Mouse (Mus musculus) hindbrain, embryonic 10.5 days (tissue): ENCODE measurements at regions not wholly inside any gene's neighbourhood (a gene's known extent, or its start where the extent isn't known, plus 50 kb on each side); places are given as distances from the start of the nearest gene placed in this dataset.

Experiments used
- DNase-seq: peaks from one replicate; pipeline ENCODE4 v3.0.0-alpha.2; 2017; ENCODE audit warnings: low spot score
- H3K27ac ChIP-seq: fragments of 300-500 bp; sonication (generic); 2 replicates; pipeline ENCODE4 v1.5.1; 2016; ENCODE audit warnings: mild to moderate bottlenecking, moderate library complexity
- H3K27me3 ChIP-seq: fragments of 300-500 bp; sonication (generic); 2 replicates; pipeline ENCODE4 v1.6.1; 2016; ENCODE audit warnings: mild to moderate bottlenecking; ENCODE audit not compliant: poor library complexity, insufficient read depth, severe bottlenecking
- H3K36me3 ChIP-seq: fragments of 300-500 bp; sonication (generic); 2 replicates; pipeline ENCODE4 v1.6.1; 2016; ENCODE audit warnings: mild to moderate bottlenecking, moderate library complexity
- H3K4me1 ChIP-seq: fragments of 300-500 bp; sonication (generic); replicated peaks from 2 replicates; pipeline ENCODE4 v1.6.1; 2016; ENCODE audit warnings: mild to moderate bottlenecking
- H3K4me3 ChIP-seq: fragments of 300-500 bp; sonication (generic); 2 replicates; pipeline ENCODE4 v1.5.1; 2016; ENCODE audit warnings: mild to moderate bottlenecking, moderate library complexity
- H3K9me3 ChIP-seq: fragments of 300-500 bp; sonication (generic); 2 replicates; pipeline ENCODE4 v1.6.1; 2016; ENCODE audit warnings: mild to moderate bottlenecking, moderate library complexity
- WGBS: fragments of 180-500 bp; shearing (Covaris S2); methylation state at CpG from one replicate; pipeline ENCODE4 v1.1.7; 2016; 5-methylcytosine and 5-hydroxymethylcytosine counted together

DNA sequence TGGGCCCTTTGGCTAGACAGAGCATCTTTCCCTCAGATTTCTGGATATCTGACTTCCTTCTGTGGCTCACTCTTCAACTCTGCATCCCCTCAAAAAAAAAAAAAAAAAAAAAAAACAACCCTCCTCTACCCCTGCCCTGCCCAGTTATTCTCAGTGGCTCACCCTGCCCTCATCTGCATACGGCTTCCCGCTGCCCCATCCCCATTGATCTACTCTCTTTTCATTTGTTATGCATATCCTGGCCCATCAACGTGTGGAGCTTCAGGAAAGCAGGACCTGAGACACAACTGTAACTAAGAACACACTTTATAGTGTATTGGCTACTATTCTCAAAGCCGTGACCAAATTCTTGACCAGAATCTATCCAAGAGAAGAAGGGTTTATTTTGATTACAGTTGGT, 161.5 kb downstream of the Unc5cl start:
- no peak for DNase-seq
- H3K27me3 ChIP-seq, result no peaks in the 10 kb centered on the region
- H3K36me3 ChIP-seq, result no peaks in the 10 kb centered on the region
- peaks cover 24% of the 10 kb centered on the region for H3K4me1 ChIP-seq
- H3K9me3 ChIP-seq, result peaks cover 9% of the 10 kb centered on the region
- 23% methylated on average over 4 of the region's 4 CpGs for WGBS
- H3K27ac ChIP-seq, result no peak overlapping the region
- no peak overlapping the region for H3K4me3 ChIP-seq

GRCm38 (mm10) chr17:48620896-48621295, 166.2 kb downstream of the Unc5cl start:
- 67% methylated on average over 2 of the region's 2 CpGs for WGBS
- 0 out of 2 replicates have a peak, but pooled peaks cover 8% of the 10 kb centered on the region for H3K4me1 ChIP-seq
- H3K27ac ChIP-seq, result no peak overlapping the region
- DNase-seq, result no peak
- no peaks in the 10 kb centered on the region for H3K27me3 ChIP-seq
- no peak overlapping the region for H3K4me3 ChIP-seq
- no peaks in the 10 kb centered on the region for H3K36me3 ChIP-seq
- peaks cover 9% of the 10 kb centered on the region for H3K9me3 ChIP-seq

DNA sequence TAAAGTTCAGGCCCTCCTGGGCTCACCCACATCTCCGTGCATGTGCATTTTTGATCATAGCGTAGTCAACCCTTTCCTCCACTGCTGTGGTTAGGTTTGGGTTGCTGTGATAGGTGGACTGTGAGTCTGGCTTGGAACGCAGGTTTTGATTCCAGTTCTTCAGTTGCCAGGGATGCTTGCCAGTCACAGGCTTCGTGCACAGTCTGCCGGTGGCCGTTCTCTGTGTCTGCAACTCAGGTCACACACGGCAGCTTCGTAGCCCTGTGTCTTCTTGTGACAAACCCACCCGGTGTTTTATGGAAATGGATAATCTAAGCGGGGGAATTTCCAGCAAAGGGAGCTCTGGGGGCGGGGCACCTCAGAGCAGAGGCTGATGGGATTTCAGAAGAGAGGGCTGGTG, 167.0 kb downstream of the Unc5cl start:
- Histone ChIP-seq H3K27ac (no peak overlapping the region), H3K27me3 (no peaks in the 10 kb centered on the region), H3K9me3 (peaks cover 9% of the 10 kb centered on the region), H3K4me1 (0 out of 2 replicates have a peak, but pooled peaks cover 2% of the 10 kb centered on the region), H3K4me3 (no peak overlapping the region), H3K36me3 (no peaks in the 10 kb centered on the region)
- DNase-seq, result no peak
- 94% methylated on average over 11 of the region's 11 CpGs for WGBS

GRCm38 (mm10) chr17:48624937-48625336, 170.2 kb downstream of the Unc5cl start:
- Histone ChIP-seq H3K9me3 (peaks cover 12% of the 10 kb centered on the region), H3K4me1 (no peaks in the 10 kb centered on the region), H3K4me3 (no peak overlapping the region), H3K27me3 (no peaks in the 10 kb centered on the region), H3K27ac (no peak overlapping the region), H3K36me3 (no peaks in the 10 kb centered on the region)
- WGBS, result 95% methylated on average over 14 of the region's 14 CpGs
- no peak for DNase-seq

GRCm38 (mm10) chr17:48625971-48626370, 171.3 kb downstream of the Unc5cl start:
- WGBS, result 83% methylated on average over 6 of the region's 6 CpGs
- DNase-seq, result no peak
- Histone ChIP-seq H3K9me3 (peaks cover 12% of the 10 kb centered on the region), H3K4me3 (no peak overlapping the region), H3K27ac (no peak overlapping the region), H3K36me3 (no peaks in the 10 kb centered on the region), H3K4me1 (no peaks in the 10 kb centered on the region), H3K27me3 (no peaks in the 10 kb centered on the region)

- 90% methylated on average over 12 of the region's 12 CpGs for WGBS
- 0 out of 2 replicates have a peak, but pooled peaks cover 3% of the 10 kb centered on the region for H3K9me3 ChIP-seq
- no peaks in the 10 kb centered on the region for H3K36me3 ChIP-seq
- no peak overlapping the region for H3K4me3 ChIP-seq
- no peaks in the 10 kb centered on the region for H3K27me3 ChIP-seq
- H3K27ac ChIP-seq, result no peak overlapping the region
- 0 out of 2 replicates have a peak, but pooled peaks cover 3% of the 10 kb centered on the region for H3K4me1 ChIP-seq
- DNase-seq, result no peak
Observed at GRCm38 (mm10) chr17:48639611-48640010, 184.9 kb downstream of the Unc5cl start.

- H3K4me1 ChIP-seq, result 0 out of 2 replicates have a peak, but pooled peaks cover 3% of the 10 kb centered on the region
- no peaks in the 10 kb centered on the region for H3K27me3 ChIP-seq
- 0 out of 2 replicates have a peak, but pooled peaks cover 3% of the 10 kb centered on the region for H3K9me3 ChIP-seq
- 37% methylated on average over 5 of the region's 5 CpGs for WGBS
- H3K27ac ChIP-seq, result no peak overlapping the region
- H3K4me3 ChIP-seq, result no peak overlapping the region
- H3K36me3 ChIP-seq, result no peaks in the 10 kb centered on the region
- no peak for DNase-seq
Observed at GRCm38 (mm10) chr17:48643533-48644019, 188.9 kb downstream of the Unc5cl start.

DNA sequence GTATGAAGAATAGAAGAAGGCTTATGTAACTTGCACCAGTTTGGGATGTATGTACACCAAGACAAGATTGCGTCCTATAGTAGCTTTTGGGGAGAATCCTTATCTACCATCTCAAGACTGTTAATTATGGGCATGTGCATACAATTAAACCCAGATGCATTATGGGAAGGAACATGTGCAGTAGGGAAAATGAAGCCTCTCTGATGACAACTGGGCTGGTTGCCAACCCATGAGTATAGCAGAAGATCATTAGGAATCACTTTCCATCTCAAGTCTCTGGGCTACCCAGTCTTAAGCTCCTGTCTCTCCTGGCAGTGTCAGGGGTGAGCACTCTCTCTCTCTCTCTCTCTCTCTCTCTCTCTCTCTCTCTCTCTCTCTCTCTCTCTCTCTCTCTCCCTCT, 190.4 kb downstream of the Unc5cl start:
- Histone ChIP-seq H3K9me3 (0 out of 2 replicates have a peak, but pooled peaks cover 3% of the 10 kb centered on the region), H3K36me3 (no peaks in the 10 kb centered on the region), H3K4me3 (no peak overlapping the region), H3K27me3 (no peaks in the 10 kb centered on the region), H3K27ac (no peak overlapping the region), H3K4me1 (no peaks in the 10 kb centered on the region)
- no peak for DNase-seq
- 98% methylated on average over 1 of the region's 1 CpGs for WGBS

DNA sequence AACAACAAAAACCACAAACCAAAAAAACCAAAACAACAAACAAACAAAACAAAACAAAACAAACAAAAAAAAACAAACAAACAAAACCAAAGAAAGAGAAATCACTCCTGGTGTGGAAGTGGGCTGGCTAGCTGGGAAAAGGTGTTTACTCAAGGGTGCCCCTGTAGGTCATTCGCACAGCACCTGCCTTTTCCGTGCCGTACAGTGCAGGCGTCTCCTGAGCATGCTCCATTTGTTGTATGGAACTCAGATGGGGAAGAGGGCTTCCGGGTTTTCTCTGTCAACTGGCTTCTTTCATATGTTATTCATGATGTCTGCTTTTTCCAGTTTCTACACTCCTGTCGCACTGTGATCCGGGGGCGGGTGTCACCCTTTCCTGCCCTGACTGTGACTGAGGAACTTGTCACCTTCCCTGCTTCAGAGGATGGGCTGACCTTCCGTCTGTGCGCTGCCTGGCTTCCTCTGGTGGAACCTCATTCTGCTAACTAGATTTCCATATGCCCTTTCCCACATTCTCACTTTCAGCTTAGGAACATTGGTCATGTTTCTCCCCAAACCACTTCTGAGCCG, 192.0 kb downstream of the Unc5cl start:
- Histone ChIP-seq H3K27me3 (no peaks in the 10 kb centered on the region), H3K4me1 (no peaks in the 10 kb centered on the region), H3K9me3 (0 out of 2 replicates have a peak, but pooled peaks cover 3% of the 10 kb centered on the region), H3K36me3 (no peaks in the 10 kb centered on the region), H3K4me3 (no peak overlapping the region), H3K27ac (no peak overlapping the region)
- 73% methylated on average over 11 of the region's 11 CpGs for WGBS
- no peak for DNase-seq

GRCm38 (mm10) chr17:48647431-48647830, 192.7 kb downstream of the Unc5cl start:
- H3K9me3 ChIP-seq, result 0 out of 2 replicates have a peak, but pooled peaks cover 2% of the 10 kb centered on the region
- WGBS, result 45% methylated on average over 14 of the region's 14 CpGs
- H3K36me3 ChIP-seq, result no peaks in the 10 kb centered on the region
- peak; percentile 21 for DNase-seq
- no peaks in the 10 kb centered on the region for H3K27me3 ChIP-seq
- H3K27ac ChIP-seq, result peak overlapping the region; percentile 23; the same call in 1 of the 2 replicates
- H3K4me3 ChIP-seq, result no peak overlapping the region
- H3K4me1 ChIP-seq, result no peaks in the 10 kb centered on the region

- Histone ChIP-seq H3K27ac (no peak overlapping the region), H3K27me3 (no peaks in the 10 kb centered on the region), H3K4me3 (no peak overlapping the region), H3K9me3 (0 out of 2 replicates have a peak, but pooled peaks cover 7% of the 10 kb centered on the region), H3K4me1 (no peaks in the 10 kb centered on the region), H3K36me3 (no peaks in the 10 kb centered on the region)
- no peak for DNase-seq
- WGBS, result 92% methylated on average over 13 of the region's 13 CpGs
Observed at GRCm38 (mm10) chr17:48650556-48650955, 195.9 kb downstream of the Unc5cl start.

DNA sequence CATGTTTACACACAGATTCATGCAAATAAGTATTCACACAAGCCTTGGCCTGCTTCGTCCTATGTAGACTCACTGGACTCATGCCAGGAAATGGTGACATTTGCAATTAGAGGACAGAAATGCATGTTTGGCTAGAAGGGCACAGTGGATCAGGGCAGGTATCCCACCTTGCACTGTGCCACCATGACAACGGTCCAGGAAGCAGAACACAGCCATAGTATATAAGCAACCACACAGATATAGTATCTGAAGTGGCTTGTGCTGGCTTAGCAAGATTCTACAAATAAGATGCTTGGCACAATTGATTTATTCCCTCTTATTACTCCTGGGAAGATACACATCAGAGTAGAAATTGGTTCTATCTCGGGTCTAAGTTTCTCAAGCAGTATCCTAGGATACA, 218.0 kb downstream of the Unc5cl start:
- peaks cover 9% of the 10 kb centered on the region; the same call in 1 of the 2 replicates for H3K9me3 ChIP-seq
- no peaks in the 10 kb centered on the region for H3K27me3 ChIP-seq
- DNase-seq, result no peak
- no peak overlapping the region for H3K4me3 ChIP-seq
- 94% methylated on average over 3 of the region's 3 CpGs for WGBS
- no peaks in the 10 kb centered on the region for H3K4me1 ChIP-seq
- no peaks in the 10 kb centered on the region for H3K36me3 ChIP-seq
- no peak overlapping the region for H3K27ac ChIP-seq

GRCm38 (mm10) chr17:48678216-48678832, 223.6 kb downstream of the Unc5cl start:
- Histone ChIP-seq H3K4me1 (no peaks in the 10 kb centered on the region), H3K4me3 (no peak overlapping the region), H3K9me3 (no peaks in the 10 kb centered on the region; the same call in 1 of the 2 replicates), H3K36me3 (no peaks in the 10 kb centered on the region), H3K27ac (no peak overlapping the region), H3K27me3 (no peaks in the 10 kb centered on the region)
- 66% methylated on average over 12 of the region's 12 CpGs for WGBS
- no peak for DNase-seq
